Mouse (Mus musculus) NIH3T3 (cell line): ENCODE data around the gene Trabd2b.

Experiments used
- DNase-seq: peaks from one replicate; pipeline ENCODE4 v3.0.0-alpha.2; 2012; ENCODE audit warnings: low read depth

Trabd2b gene

GRCm38 (mm10) chr4:114648532-114649074 lies 242.1 kb downstream of the Trabd2b start:
- DNase-seq = no peak

GRCm38 (mm10) chr4:114650551-114650950 lies 244.0 kb downstream of the Trabd2b start:
- peak; percentile 63 for DNase-seq

GRCm38 (mm10) chr4:114651007-114651406 lies 244.5 kb downstream of the Trabd2b start:
- no peak for DNase-seq

- DNase-seq = no peak
These were observed 245.1 kb downstream of the Trabd2b start for GRCm38 (mm10) chr4:114651606-114652005.

- no peak for DNase-seq
These were observed 245.9 kb downstream of the Trabd2b start for GRCm38 (mm10) chr4:114652400-114652799.

GRCm38 (mm10) chr4:114657933-114658332 lies 251.4 kb downstream of the Trabd2b start:
- no peak for DNase-seq

GRCm38 (mm10) chr4:114659876-114660275 lies 253.4 kb downstream of the Trabd2b start:
- no peak for DNase-seq

- peak; percentile 65 for DNase-seq
These were observed 257.8 kb downstream of the Trabd2b start for GRCm38 (mm10) chr4:114664063-114665036.
